Mouse (Mus musculus) brain, embryonic 14.5 days (tissue): ENCODE measurements around the gene Bcl2l13.

Experiments
- CTCF ChIP-seq: fragments of 200-500 bp; IDR thresholded peaks from 2 replicates; pipeline ENCODE4 v1.5.1; 2012; ENCODE audit warnings: inconsistent platforms, mild to moderate bottlenecking, moderate library complexity, borderline replicate concordance; ENCODE audit not compliant: insufficient read depth, insufficient read length; ENCODE audit errors: extremely low read depth
- POLR2A ChIP-seq: fragments of 200-500 bp; IDR thresholded peaks from 2 replicates; pipeline ENCODE4 v1.6.1; 2012; ENCODE audit warnings: mild to moderate bottlenecking, inconsistent platforms, borderline replicate concordance; ENCODE audit not compliant: poor library complexity, insufficient read depth, insufficient read length, severe bottlenecking; ENCODE audit errors: extremely low read depth

DNA sequence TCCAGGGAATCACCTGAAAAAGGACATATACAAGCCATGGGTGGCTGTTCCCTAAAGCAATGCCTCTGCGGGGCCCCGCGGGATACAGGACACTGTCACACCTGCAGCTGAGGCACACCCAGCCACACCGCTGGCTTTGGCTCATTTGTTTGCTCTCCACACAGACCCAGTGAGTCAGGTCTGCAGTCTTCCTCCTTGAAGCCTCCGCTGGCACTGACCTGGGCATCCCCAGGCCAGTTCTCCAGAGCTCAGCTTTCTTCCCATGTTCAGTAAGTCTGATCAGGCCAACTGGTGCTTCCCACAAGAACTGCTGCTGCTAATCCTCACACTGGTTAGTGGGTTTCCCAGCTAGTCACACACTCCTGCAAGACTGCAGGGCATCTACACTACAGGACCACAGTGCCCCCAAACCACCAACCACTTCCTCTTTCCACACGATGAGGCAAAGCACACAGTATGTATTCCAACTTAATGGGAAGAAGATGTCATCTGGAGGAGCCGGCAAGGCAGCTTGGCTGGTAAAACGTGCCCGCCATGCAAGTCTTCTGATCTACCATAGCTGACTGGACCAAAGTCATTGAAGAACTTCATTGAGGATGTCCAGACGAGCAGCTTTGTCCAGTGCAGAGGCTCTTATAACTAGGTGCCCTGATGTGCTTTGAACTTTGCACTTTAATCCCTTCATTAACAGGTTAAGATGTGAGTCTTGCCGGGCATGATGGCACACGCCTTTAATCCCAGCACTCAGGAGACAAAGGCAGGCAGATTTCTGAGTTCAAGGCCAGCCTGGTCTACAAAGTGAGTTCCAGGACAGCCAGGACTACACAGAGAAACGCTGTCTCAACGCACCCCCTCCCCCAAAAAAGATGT lies 66.0 kb downstream of the Bcl2l13 start:
- TF ChIP-seq POLR2A, result no peak
- no peak for TF ChIP-seq CTCF
